Mouse (Mus musculus) liver, embryonic 14.5 days (tissue): ENCODE measurements around the gene Prkcb.

Experiments
- CTCF ChIP-seq: IDR thresholded peaks from 2 replicates; pipeline ENCODE4 v1.5.1; 2016; ENCODE audit warnings: antibody characterized with exemption, low read depth, control low read depth
- EP300 ChIP-seq: IDR thresholded peaks from 2 replicates; pipeline ENCODE4 v1.6.1; 2016; ENCODE audit warnings: antibody characterized with exemption, low read depth

GRCm38 (mm10) chr7:122238939-122239338, 49.6 kb upstream of the Prkcb start:
- TF ChIP-seq CTCF (no peak), EP300 (no peak)
